Mouse (Mus musculus): ENCODE measurements around the gene Dact2.

DNA sequence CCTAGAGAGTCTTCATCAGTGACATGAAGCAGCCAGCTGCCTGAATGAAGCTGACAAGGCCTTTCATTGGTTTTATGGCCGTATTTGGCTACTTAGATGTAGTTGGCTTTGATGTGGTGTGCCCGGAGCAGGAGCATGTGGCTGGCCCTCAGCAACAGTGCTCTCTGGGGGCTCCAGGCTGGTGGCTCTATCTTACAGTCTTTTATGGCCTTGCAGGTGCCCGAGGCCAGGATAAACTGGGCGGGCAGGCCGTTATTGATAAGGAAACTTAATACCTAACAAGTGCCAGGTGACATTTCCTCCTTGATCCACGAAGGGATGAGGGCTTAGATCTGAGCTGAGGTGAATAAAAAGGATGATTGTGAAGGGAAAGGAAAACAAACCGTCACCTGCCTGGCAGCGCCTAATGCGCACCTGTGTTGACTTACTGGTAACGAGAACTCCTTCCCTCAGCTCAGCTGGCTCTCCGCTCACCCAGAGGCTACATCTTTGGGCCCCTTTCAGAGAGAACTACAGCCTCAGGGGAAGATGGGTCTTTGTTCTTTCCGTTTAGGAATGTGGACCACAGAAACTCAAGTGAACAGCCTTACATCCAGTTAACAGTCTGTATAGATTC lies 30.8 kb upstream of the Dact2 start:
- TF ChIP-seq POLR2A (IDR thresholded peaks at IDR 0.05; ENCODE audit: low read depth, low read length) = no peak
- no peak for TF ChIP-seq CTCF (IDR thresholded peaks at IDR 0.05; ENCODE audit: extremely low read depth, insufficient read depth, insufficient read length, insufficient replicate concordance)

Data from spleen, adult 2 months (tissue).